Mouse (Mus musculus): Measurements from ENCODE around the gene Pnpla3.

DNA sequence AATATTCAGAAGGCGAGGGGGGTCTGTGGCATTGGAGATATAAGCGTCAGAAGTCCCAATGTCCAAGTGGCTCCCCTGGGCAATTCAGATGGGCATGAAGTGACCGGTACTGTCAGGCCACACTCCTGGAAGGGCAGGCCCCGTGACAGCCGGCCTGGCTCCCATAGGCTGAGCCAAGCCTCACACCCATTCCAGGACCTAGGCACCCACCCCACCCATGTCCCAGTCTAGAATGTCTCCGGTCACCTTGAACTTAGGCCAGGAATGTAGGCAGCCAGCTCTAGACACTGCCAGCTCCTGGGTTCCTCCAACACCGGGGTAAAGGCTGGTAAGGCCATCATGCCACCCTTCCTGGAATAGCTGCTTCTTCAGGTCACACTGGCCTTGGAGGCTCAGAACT is 35.7 kb upstream of the Pnpla3 start:
- no peak for TF ChIP-seq POLR2A (IDR thresholded peaks at IDR 0.05; ENCODE audit: borderline replicate concordance, control insufficient read depth, low read depth, low read length)
- no peak for TF ChIP-seq CTCF (IDR thresholded peaks at IDR 0.05; ENCODE audit: control insufficient read depth, insufficient read depth, low read length)
